Mouse (Mus musculus): ENCODE data around the gene Gna12.

Gene Gna12

GRCm38 (mm10) chr5:140830314-140831063 lies at the start of gene Gna12:
Gna12 (minus strand) TSS chr5:140830431.
- DNase-seq (ENCODE audit: low spot score) = peak; percentile 98

GRCm38 (mm10) chr5:140878644-140879043 lies 48.4 kb upstream of the Gna12 start:
- DNase-seq (ENCODE audit: low spot score) = no peak

GRCm38 (mm10) chr5:140873736-140874307 lies 43.6 kb upstream of the Gna12 start:
- no peak for DNase-seq (ENCODE audit: low spot score)

- DNase-seq (ENCODE audit: low spot score) = no peak
Observed at GRCm38 (mm10) chr5:140873039-140873551, 42.9 kb upstream of the Gna12 start.

- DNase-seq (ENCODE audit: low spot score) = no peak
Observed at GRCm38 (mm10) chr5:140872532-140873038, 42.4 kb upstream of the Gna12 start.

- no peak for DNase-seq (ENCODE audit: low spot score)
Observed at GRCm38 (mm10) chr5:140871241-140871640, 41.0 kb upstream of the Gna12 start.

- DNase-seq (ENCODE audit: low spot score) = peak; percentile 68
Observed at GRCm38 (mm10) chr5:140869034-140869433, 38.8 kb upstream of the Gna12 start.

- DNase-seq (ENCODE audit: low spot score) = no peak
Observed at GRCm38 (mm10) chr5:140859730-140860129, 29.5 kb upstream of the Gna12 start.

GRCm38 (mm10) chr5:140858335-140858734 lies 28.1 kb upstream of the Gna12 start:
- no peak for DNase-seq (ENCODE audit: low spot score)

- DNase-seq (ENCODE audit: low spot score) = no peak
Observed at GRCm38 (mm10) chr5:140857432-140858154, 27.4 kb upstream of the Gna12 start.

GRCm38 (mm10) chr5:140855909-140856530 lies 25.8 kb upstream of the Gna12 start:
- no peak for DNase-seq (ENCODE audit: low spot score)

- DNase-seq (ENCODE audit: low spot score) = peak; percentile 69
Observed at GRCm38 (mm10) chr5:140854700-140855099, 24.5 kb upstream of the Gna12 start.

GRCm38 (mm10) chr5:140853723-140854122 lies 23.5 kb upstream of the Gna12 start:
- DNase-seq (ENCODE audit: low spot score) = no peak

GRCm38 (mm10) chr5:140852435-140852996 lies 22.3 kb upstream of the Gna12 start:
- DNase-seq (ENCODE audit: low spot score) = no peak

- DNase-seq (ENCODE audit: low spot score) = no peak
Observed at GRCm38 (mm10) chr5:140847300-140847729, 17.1 kb upstream of the Gna12 start.

GRCm38 (mm10) chr5:140841942-140842341 lies 11.7 kb upstream of the Gna12 start:
- DNase-seq (ENCODE audit: low spot score) = no peak

- DNase-seq (ENCODE audit: low spot score) = no peak
Observed at GRCm38 (mm10) chr5:140831064-140831431, 817 bp upstream of the Gna12 start.

- DNase-seq (ENCODE audit: low spot score) = peak; percentile 85
Observed at GRCm38 (mm10) chr5:140829911-140830294, 328 bp downstream of the Gna12 start.

GRCm38 (mm10) chr5:140829081-140829910 lies 935 bp downstream of the Gna12 start:
- peak; percentile 54 for DNase-seq (ENCODE audit: low spot score)

GRCm38 (mm10) chr5:140828363-140828762 lies 1.9 kb downstream of the Gna12 start:
- no peak for DNase-seq (ENCODE audit: low spot score)

GRCm38 (mm10) chr5:140827896-140828295 lies 2.3 kb downstream of the Gna12 start:
- DNase-seq (ENCODE audit: low spot score) = peak; percentile 70

Data from testis, postnatal 10 days (tissue).